Mouse (Mus musculus) lung, embryonic 14.5 days (tissue): ENCODE results near the gene Fxn. TPM values are rescaled to one million over a fixed set of nuclear protein-coding genes. Genes with fewer than 3 reads are reported as not detected.

Experiments
- ATAC-seq: fragments of 200-750 bp; cut with Nextera tagmentation; 2 replicates; pipeline ENCODE4 v1.8.0; 2017; ENCODE audit warnings: mild to moderate bottlenecking, moderate TSS enrichment, moderate library complexity; ENCODE audit not compliant: insufficient read depth
- DNase-seq: peaks from one replicate; pipeline ENCODE4 v3.0.0-alpha.2; 2015
- H3K27ac ChIP-seq: fragments of 300-500 bp; sonication (generic); 2 replicates; pipeline ENCODE4 v1.5.1; 2014; ENCODE audit warnings: low read depth, mild to moderate bottlenecking, moderate library complexity
- H3K27me3 ChIP-seq: fragments of 300-500 bp; sonication (generic); 2 replicates; pipeline ENCODE4 v1.6.1; 2014; ENCODE audit warnings: low read length, control low read depth; ENCODE audit not compliant: insufficient read depth
- H3K36me3 ChIP-seq: fragments of 300-500 bp; sonication (generic); 2 replicates; pipeline ENCODE4 v1.6.1; 2014; ENCODE audit warnings: control low read depth; ENCODE audit not compliant: insufficient read depth
- H3K4me1 ChIP-seq: fragments of 300-500 bp; sonication (generic); 2 replicates; pipeline ENCODE4 v1.6.1; 2014; ENCODE audit warnings: antibody characterized with exemption, control low read depth; ENCODE audit not compliant: insufficient read depth
- H3K4me2 ChIP-seq: fragments of 300-500 bp; sonication (generic); 2 replicates; pipeline ENCODE4 v1.6.1; 2014; ENCODE audit warnings: mild to moderate bottlenecking
- H3K4me3 ChIP-seq: fragments of 300-500 bp; sonication (generic); 2 replicates; pipeline ENCODE4 v1.5.1; 2014; ENCODE audit warnings: low read depth, low read length
- H3K9ac ChIP-seq: fragments of 300-500 bp; sonication (generic); 2 replicates; pipeline ENCODE4 v1.6.1; 2014
- H3K9me3 ChIP-seq: fragments of 300-500 bp; sonication (generic); 2 replicates; pipeline ENCODE4 v1.6.1; 2016; ENCODE audit warnings: low read depth, low read length, control low read depth
- CTCF ChIP-seq: IDR thresholded peaks from 2 replicates; pipeline ENCODE4 v1.5.1; 2016; ENCODE audit warnings: antibody characterized with exemption, low read depth
- WGBS: fragments of 180-500 bp; shearing (Covaris S2); extraction: QIAGEN DNeasy Blood & Tissue Kit; methylation state at CpG from one replicate; pipeline ENCODE4 v1.1.7; 2014; 5-methylcytosine and 5-hydroxymethylcytosine counted together
- polyA plus RNA-seq: library from polyadenylated mRNA; unstranded; fragments of >200 nt; fragmentation: Nextera tagmentation; extraction: Ambion mirVana; gene quantifications from 2 replicates; pipeline ENCODE4 v1.2.1, GENCODE M21; 2014

Fxn gene
- polyA plus RNA-seq, 1 experiment from 2014 or later, result 52.9 TPM

- H3K9ac ChIP-seq, result no peak overlapping the region
- H3K27ac ChIP-seq, result peak overlapping the region; percentile 66
- H3K9me3 ChIP-seq, result no peaks in the 10 kb centered on the region
- ATAC-seq (no peak), DNase-seq (no peak)
- no peaks in the 10 kb centered on the region for H3K27me3 ChIP-seq
- H3K4me3 ChIP-seq, result no peak overlapping the region
- H3K36me3 ChIP-seq, result no peaks in the 10 kb centered on the region
- TF ChIP-seq CTCF, result no peak
- WGBS, result 64% methylated on average over 6 of the region's 6 CpGs
- peaks cover 5% of the 10 kb centered on the region; the same call in 1 of the 2 replicates for H3K4me1 ChIP-seq
- H3K4me2 ChIP-seq, result no peak overlapping the region
These were observed 41.0 kb upstream of the Fxn start for GRCm38 (mm10) chr19:24321211-24321899.

- H3K27ac ChIP-seq, result peak overlapping the region; percentile 69; the same call in 1 of the 2 replicates
- DNase-seq (no peak), ATAC-seq (no peak)
- no peak overlapping the region for H3K9ac ChIP-seq
- H3K4me2 ChIP-seq, result no peak overlapping the region
- H3K4me3 ChIP-seq, result no peak overlapping the region
- TF ChIP-seq CTCF, result no peak
- H3K9me3 ChIP-seq, result no peaks in the 10 kb centered on the region
- WGBS, result 54% methylated on average over 10 of the region's 10 CpGs
- no peaks in the 10 kb centered on the region for H3K27me3 ChIP-seq
- no peaks in the 10 kb centered on the region for H3K4me1 ChIP-seq
- no peaks in the 10 kb centered on the region for H3K36me3 ChIP-seq
These were observed 37.8 kb upstream of the Fxn start for GRCm38 (mm10) chr19:24318172-24318571.

GRCm38 (mm10) chr19:24317731-24318130 is 37.3 kb upstream of the Fxn start:
- Histone ChIP-seq H3K27ac (peak overlapping the region; percentile 69; the same call in 1 of the 2 replicates), H3K9ac (no peak overlapping the region), H3K36me3 (no peaks in the 10 kb centered on the region), H3K4me3 (no peak overlapping the region), H3K4me1 (no peaks in the 10 kb centered on the region), H3K4me2 (no peak overlapping the region), H3K27me3 (no peaks in the 10 kb centered on the region), H3K9me3 (no peaks in the 10 kb centered on the region)
- WGBS, result 61% methylated on average over 2 of the region's 2 CpGs
- TF ChIP-seq CTCF, result no peak
- DNase-seq, result peak; percentile 30
- ATAC-seq, result no peak

GRCm38 (mm10) chr19:24317038-24317591 is 36.7 kb upstream of the Fxn start:
- no peaks in the 10 kb centered on the region for H3K4me1 ChIP-seq
- no peaks in the 10 kb centered on the region for H3K36me3 ChIP-seq
- ATAC-seq, result no peak
- H3K27ac ChIP-seq, result peak overlapping the region; percentile 69
- DNase-seq, result peak; percentile 35
- H3K4me3 ChIP-seq, result no peak overlapping the region
- no peaks in the 10 kb centered on the region for H3K27me3 ChIP-seq
- no peak overlapping the region for H3K4me2 ChIP-seq
- WGBS, result 51% methylated on average over 15 of the region's 15 CpGs
- H3K9ac ChIP-seq, result no peak overlapping the region
- no peaks in the 10 kb centered on the region for H3K9me3 ChIP-seq
- no peak for TF ChIP-seq CTCF

- 66% methylated on average over 9 of the region's 9 CpGs for WGBS
- no peak overlapping the region for H3K4me3 ChIP-seq
- DNase-seq (no peak), ATAC-seq (no peak)
- H3K4me2 ChIP-seq, result no peak overlapping the region
- no peak for TF ChIP-seq CTCF
- no peaks in the 10 kb centered on the region for H3K36me3 ChIP-seq
- H3K27ac ChIP-seq, result no peak overlapping the region
- H3K9ac ChIP-seq, result no peak overlapping the region
- no peaks in the 10 kb centered on the region for H3K27me3 ChIP-seq
- no peaks in the 10 kb centered on the region for H3K9me3 ChIP-seq
- no peaks in the 10 kb centered on the region for H3K4me1 ChIP-seq
These were observed 35.8 kb upstream of the Fxn start for GRCm38 (mm10) chr19:24316060-24316725.

- WGBS, result 91% methylated on average over 4 of the region's 4 CpGs
- TF ChIP-seq CTCF, result no peak
These were observed 34.8 kb upstream of the Fxn start for GRCm38 (mm10) chr19:24315234-24315633.

GRCm38 (mm10) chr19:24314676-24315075 is 34.3 kb upstream of the Fxn start:
- Histone ChIP-seq H3K27me3 (no peaks in the 10 kb centered on the region), H3K4me3 (no peak overlapping the region), H3K9ac (no peak overlapping the region), H3K9me3 (no peaks in the 10 kb centered on the region), H3K36me3 (no peaks in the 10 kb centered on the region), H3K27ac (no peak overlapping the region), H3K4me2 (no peak overlapping the region), H3K4me1 (no peaks in the 10 kb centered on the region)
- DNase-seq (no peak), ATAC-seq (no peak)
- 90% methylated on average over 11 of the region's 11 CpGs for WGBS
- no peak for TF ChIP-seq CTCF

More at GRCm38 (mm10) chr19:24315234-24315633, 34.8 kb upstream of the Fxn start:
- ATAC-seq (no peak), DNase-seq (no peak)
- Histone ChIP-seq H3K9ac (no peak overlapping the region), H3K4me1 (no peaks in the 10 kb centered on the region), H3K4me2 (no peak overlapping the region), H3K4me3 (no peak overlapping the region), H3K9me3 (no peaks in the 10 kb centered on the region), H3K36me3 (no peaks in the 10 kb centered on the region), H3K27ac (no peak overlapping the region), H3K27me3 (no peaks in the 10 kb centered on the region)
